Mouse (Mus musculus): ENCODE data around the gene Mreg.
A peak's percentile ranks its signal among the peaks of the same experiment; 100 is the strongest.

GRCm38 (mm10) chr1:72225054-72225718, 13.1 kb upstream of the Mreg start:
- TF ChIP-seq ZNF384 (IDR thresholded peaks at IDR 0.05; ENCODE audit: low read depth, low read length) = peak; percentile 50; the same call in 1 of the 2 replicates
- TF ChIP-seq CHD1 (IDR thresholded peaks at IDR 0.05; ENCODE audit: low read depth, low read length) = no peak
- no peak for TF ChIP-seq POLR2A (IDR thresholded peaks at IDR 0.05; ENCODE audit: low read depth, low read length)
- TF ChIP-seq JUN (IDR thresholded peaks at IDR 0.05; ENCODE audit: insufficient read depth, low read depth, low read length) = no peak
- no peak for TF ChIP-seq USF1 (IDR thresholded peaks at IDR 0.05; ENCODE audit: low read depth, low read length)
- TF ChIP-seq CTCF (conservative IDR thresholded peaks at IDR 0.05 in 1 of 2, IDR thresholded peaks at IDR 0.05 in 1 of 2; ENCODE audit: low read depth in 2 of 2, low read length in 2 of 2) = no peak
- TF ChIP-seq ZMIZ1 (IDR thresholded peaks at IDR 0.05; ENCODE audit: low read depth, low read length) = no peak
- TF ChIP-seq CHD2 (IDR thresholded peaks at IDR 0.05; ENCODE audit: low read length) = no peak
- TF ChIP-seq SIN3A (IDR thresholded peaks at IDR 0.05; ENCODE audit: low read length) = no peak
- TF ChIP-seq USF2 (conservative IDR thresholded peaks at IDR 0.05; ENCODE audit: low read depth, low read length) = no peak
- TF ChIP-seq E2F4 (IDR thresholded peaks at IDR 0.05; ENCODE audit: insufficient replicate concordance, low read depth, low read length) = no peak
- no peak for TF ChIP-seq MAX (IDR thresholded peaks at IDR 0.05; ENCODE audit: low read length)
- no peak for TF ChIP-seq JUND (conservative IDR thresholded peaks at IDR 0.05; ENCODE audit: low read depth, low read length)
- TF ChIP-seq GABPA (IDR thresholded peaks at IDR 0.05; ENCODE audit: insufficient replicate concordance, low read depth, low read length) = no peak

Data from CH12.LX (cell line).